Mouse (Mus musculus): Measurements from ENCODE around the gene Atp5f1. TPM values are rescaled to one million over a fixed set of nuclear protein-coding genes. Genes with fewer than 3 reads are reported as not detected.
"Not testable (repeated sequence)": the region's sequence is repeated elsewhere in the genome, so short reads cannot be mapped to it uniquely, and the experiment has no call there.

Atp5f1 gene
- polyA plus RNA-seq, 1 experiment, result 309 TPM

DNA sequence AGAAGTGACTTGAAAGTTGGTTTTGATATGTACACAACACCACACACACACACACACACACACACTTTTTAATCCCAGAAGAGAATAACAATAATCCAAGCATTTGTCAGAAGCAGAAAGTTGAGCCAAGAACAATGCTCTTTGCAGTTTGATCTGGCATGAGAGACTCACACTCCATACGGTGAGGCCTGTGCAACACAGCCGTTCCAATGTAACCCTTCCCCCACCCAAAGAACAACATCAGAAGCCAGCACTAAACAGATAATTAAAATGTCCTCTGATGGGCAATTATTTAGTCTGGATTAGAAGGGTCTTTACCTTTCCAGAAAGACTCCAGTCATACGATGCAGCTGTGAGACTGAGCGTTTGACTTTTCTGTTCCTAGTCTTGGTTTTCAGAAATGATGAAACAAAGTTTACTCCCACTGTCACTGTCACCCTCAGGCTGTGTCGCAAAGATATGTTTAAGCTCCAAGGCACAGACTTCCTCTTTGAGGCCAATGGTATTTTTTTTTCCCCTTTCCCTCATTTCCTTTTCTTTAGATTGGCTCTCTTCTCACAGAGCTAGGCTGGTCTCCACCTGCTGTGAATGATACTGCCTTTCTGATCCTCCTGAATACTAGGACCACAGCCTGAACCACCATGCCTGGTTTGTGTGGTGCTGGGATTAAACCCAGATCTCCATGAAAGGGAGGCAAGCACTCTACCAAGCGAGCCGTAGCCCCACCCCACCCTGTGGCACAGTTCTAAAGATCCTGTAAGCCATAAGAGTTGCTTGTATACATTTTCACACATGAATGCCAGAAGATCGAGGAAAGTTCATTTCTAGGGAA, 27.4 kb downstream of the Atp5f1 start, which contains the start of gene I830077J02Rik:
TSS of gene I830077J02Rik (minus strand) at position 425 of the 832 bp plus-strand sequence.
- Histone ChIP-seq H3K4me3 (ENCODE audit: insufficient read depth, low read length) (no peak within 1 kb of the TSS), H3K27ac (ENCODE audit: insufficient read depth, low read length) (no peak within 1 kb of the TSS; the same call in 1 of the 2 replicates)
- no peak for TF ChIP-seq CTCF (IDR thresholded peaks at IDR 0.05; ENCODE audit: extremely low read depth, insufficient read depth, low read length)
- TF ChIP-seq POLR2A (IDR thresholded peaks at IDR 0.05; ENCODE audit: extremely low read depth, insufficient read depth, low read length), result no peak

GRCm38 (mm10) chr3:105931095-105931494, 28.8 kb downstream of the Atp5f1 start:
- no peak for TF ChIP-seq POLR2A (IDR thresholded peaks at IDR 0.05; ENCODE audit: extremely low read depth, insufficient read depth, low read length)
- TF ChIP-seq CTCF (IDR thresholded peaks at IDR 0.05; ENCODE audit: extremely low read depth, insufficient read depth, low read length), result no peak
- Histone ChIP-seq H3K4me3 (ENCODE audit: insufficient read depth, low read length) (no peak overlapping the region), H3K27ac (ENCODE audit: insufficient read depth, low read length) (no peak overlapping the region), H3K4me1 (ENCODE audit: control insufficient read depth, insufficient read depth, low read length) (no peaks in the 10 kb centered on the region)

More for the DNA sequence above, 27.4 kb downstream of the Atp5f1 start, which contains the start of gene I830077J02Rik:
- no peaks in the 10 kb centered on the region for H3K4me1 ChIP-seq (ENCODE audit: control insufficient read depth, insufficient read depth, low read length)

DNA sequence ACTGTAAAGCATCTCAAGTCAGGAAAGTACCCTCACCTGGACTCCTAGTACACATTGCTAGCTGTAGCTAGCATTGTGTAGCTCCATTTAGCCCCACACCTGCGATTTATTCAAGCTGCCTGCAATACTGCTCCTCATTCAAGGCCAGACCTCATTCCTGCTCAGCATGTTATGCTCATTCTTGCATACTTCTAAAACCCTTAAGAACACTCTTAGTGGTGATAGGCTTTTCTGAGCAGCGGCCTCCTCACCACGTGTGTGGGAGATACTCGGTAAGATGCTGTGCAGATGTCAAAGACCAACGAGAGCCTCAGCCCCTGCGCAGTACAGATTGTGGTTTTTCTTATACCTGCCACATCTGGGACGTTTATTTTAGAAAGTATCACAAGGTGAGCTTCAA, 30.1 kb downstream of the Atp5f1 start:
- H3K4me1 ChIP-seq (ENCODE audit: control insufficient read depth, insufficient read depth, low read length), result no peaks in the 10 kb centered on the region
- H3K27ac ChIP-seq (ENCODE audit: insufficient read depth, low read length), result no peak overlapping the region
- no peak overlapping the region for H3K4me3 ChIP-seq (ENCODE audit: insufficient read depth, low read length)
- TF ChIP-seq POLR2A (IDR thresholded peaks at IDR 0.05; ENCODE audit: extremely low read depth, insufficient read depth, low read length) (no peak), CTCF (IDR thresholded peaks at IDR 0.05; ENCODE audit: extremely low read depth, insufficient read depth, low read length) (no peak)

DNA sequence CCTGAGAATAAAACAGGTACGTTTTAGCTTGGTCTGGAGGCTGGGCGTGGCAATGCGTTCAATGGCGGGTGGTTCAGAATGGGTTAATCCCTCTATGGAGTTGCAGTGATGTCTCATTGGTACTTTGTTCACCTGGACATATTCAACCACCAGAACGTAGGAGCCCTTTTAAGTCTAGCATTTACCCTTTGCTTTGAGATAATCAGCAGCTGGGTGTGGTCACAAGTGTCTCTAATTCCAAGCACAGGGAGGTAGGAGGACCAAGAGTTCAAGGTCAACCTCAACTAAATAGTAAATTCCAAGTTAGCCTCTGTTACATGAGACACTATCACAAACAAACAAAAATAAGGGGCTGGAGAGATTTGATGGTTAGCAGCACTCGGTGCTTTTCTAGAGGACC, 31.1 kb downstream of the Atp5f1 start:
- Histone ChIP-seq H3K27ac (ENCODE audit: insufficient read depth, low read length) (no peak overlapping the region), H3K4me1 (ENCODE audit: control insufficient read depth, insufficient read depth, low read length) (no peaks in the 10 kb centered on the region), H3K4me3 (ENCODE audit: insufficient read depth, low read length) (no peak overlapping the region)
- TF ChIP-seq POLR2A (IDR thresholded peaks at IDR 0.05; ENCODE audit: extremely low read depth, insufficient read depth, low read length), result no peak

DNA sequence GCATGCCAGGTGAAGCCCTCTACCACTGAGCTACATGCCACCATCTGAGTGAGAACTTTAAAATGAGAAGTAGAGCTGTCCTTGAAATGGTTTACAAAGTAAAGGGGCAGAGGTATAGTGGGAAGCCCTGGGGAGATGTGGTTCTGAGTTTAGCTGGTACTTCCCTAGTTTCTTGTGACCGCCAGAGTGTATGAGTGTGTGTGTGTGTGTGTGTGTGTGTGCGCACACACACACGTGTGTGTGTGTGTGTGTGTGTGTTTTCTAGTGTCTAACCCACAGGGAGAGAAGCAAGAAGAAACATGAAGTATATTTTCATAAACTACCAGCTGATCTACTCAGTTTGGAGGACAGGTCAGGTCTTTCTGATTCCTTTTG, 31.7 kb downstream of the Atp5f1 start:
- Histone ChIP-seq H3K4me1 (ENCODE audit: control insufficient read depth, insufficient read depth, low read length) (no peaks in the 10 kb centered on the region), H3K4me3 (ENCODE audit: insufficient read depth, low read length) (no peak overlapping the region), H3K27ac (ENCODE audit: insufficient read depth, low read length) (no peak overlapping the region)
- TF ChIP-seq CTCF (IDR thresholded peaks at IDR 0.05; ENCODE audit: extremely low read depth, insufficient read depth, low read length) (no peak), POLR2A (IDR thresholded peaks at IDR 0.05; ENCODE audit: extremely low read depth, insufficient read depth, low read length) (no peak)

DNA sequence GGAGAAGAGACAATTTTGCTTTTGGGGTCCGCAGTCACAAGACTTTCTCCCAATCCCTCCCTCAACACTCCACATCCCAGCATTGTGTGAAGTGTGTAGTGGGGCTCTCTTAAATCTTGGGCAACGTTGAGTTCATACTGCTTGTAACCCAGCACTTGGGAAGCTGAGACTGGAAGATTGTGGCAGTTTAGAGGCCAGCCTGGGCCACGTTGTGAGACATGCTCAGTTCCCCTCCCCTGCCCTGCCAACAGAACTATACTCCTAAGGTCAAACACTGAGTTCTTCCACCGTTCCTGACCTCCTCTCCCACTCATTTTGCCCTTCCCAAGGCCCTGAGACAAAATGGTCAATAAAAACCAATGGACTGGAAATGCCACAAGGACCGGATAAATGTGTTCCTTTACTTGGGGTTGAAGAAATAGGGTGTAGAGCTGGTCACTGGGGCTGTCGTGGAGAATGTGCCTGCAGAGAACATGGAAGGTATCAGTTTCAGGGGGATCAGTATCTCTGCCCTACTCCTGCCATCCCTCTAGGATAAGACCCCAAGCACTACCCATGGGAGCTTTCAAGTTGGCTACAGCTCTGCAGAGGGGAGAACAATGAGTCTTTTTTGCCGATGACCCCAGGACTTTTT, 32.2 kb downstream of the Atp5f1 start:
- H3K4me1 ChIP-seq (ENCODE audit: control insufficient read depth, insufficient read depth, low read length), result no peaks in the 10 kb centered on the region
- no peak overlapping the region for H3K27ac ChIP-seq (ENCODE audit: insufficient read depth, low read length)
- H3K4me3 ChIP-seq (ENCODE audit: insufficient read depth, low read length), result no peak overlapping the region
- TF ChIP-seq CTCF (IDR thresholded peaks at IDR 0.05; ENCODE audit: extremely low read depth, insufficient read depth, low read length) (no peak), POLR2A (IDR thresholded peaks at IDR 0.05; ENCODE audit: extremely low read depth, insufficient read depth, low read length) (no peak)

DNA sequence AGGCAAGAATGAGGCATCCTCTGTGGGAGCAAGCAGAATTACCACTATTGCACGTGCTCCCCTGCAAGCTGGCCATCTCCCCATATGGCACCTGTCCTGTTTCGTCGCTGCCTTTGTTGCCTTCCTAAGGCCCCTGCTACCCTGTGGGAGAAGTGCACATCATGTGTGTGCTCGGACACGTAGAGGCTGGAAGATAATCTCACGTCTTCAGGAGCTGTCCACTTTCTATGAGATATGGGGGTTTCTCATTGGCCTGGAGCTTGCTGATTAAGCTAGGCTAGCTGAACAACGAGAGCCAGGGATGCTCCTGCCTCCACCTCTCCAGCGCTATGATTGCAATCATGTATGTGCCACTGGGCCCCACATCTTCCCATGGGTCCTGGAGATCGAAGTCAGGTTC, 35.3 kb downstream of the Atp5f1 start:
- Histone ChIP-seq H3K27ac (ENCODE audit: insufficient read depth, low read length) (no peak overlapping the region), H3K4me3 (ENCODE audit: insufficient read depth, low read length) (no peak overlapping the region), H3K4me1 (ENCODE audit: control insufficient read depth, insufficient read depth, low read length) (no peaks in the 10 kb centered on the region)
- TF ChIP-seq CTCF (IDR thresholded peaks at IDR 0.05; ENCODE audit: extremely low read depth, insufficient read depth, low read length), result no peak
- TF ChIP-seq POLR2A (IDR thresholded peaks at IDR 0.05; ENCODE audit: extremely low read depth, insufficient read depth, low read length), result no peak

GRCm38 (mm10) chr3:105921959-105922358, 37.9 kb downstream of the Atp5f1 start:
- no peaks in the 10 kb centered on the region for H3K4me1 ChIP-seq (ENCODE audit: control insufficient read depth, insufficient read depth, low read length)
- no peak overlapping the region for H3K4me3 ChIP-seq (ENCODE audit: insufficient read depth, low read length)
- TF ChIP-seq CTCF (IDR thresholded peaks at IDR 0.05; ENCODE audit: extremely low read depth, insufficient read depth, low read length) (no peak), POLR2A (IDR thresholded peaks at IDR 0.05; ENCODE audit: extremely low read depth, insufficient read depth, low read length) (no peak)
- no peak overlapping the region for H3K27ac ChIP-seq (ENCODE audit: insufficient read depth, low read length)

DNA sequence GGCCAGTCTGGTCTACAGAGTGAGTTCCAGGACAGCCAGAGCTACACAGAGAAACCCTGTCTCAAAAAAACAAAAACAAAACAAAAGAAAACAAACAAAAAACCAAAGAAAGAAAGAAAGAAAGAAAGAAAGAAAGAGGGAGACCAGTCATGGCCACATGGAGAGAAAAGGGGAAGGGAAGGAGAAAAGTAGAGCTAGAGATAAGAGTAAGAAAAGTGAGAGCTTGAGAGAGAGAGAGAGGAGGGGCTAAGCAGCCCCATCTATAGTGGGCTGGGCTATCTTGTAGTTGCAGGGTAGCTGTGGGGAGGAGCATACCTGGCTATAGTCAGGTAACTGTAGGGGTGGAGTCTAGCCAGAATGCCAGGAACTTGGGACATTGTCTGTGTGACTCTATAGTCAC, 39.2 kb downstream of the Atp5f1 start:
- H3K4me3 ChIP-seq (ENCODE audit: insufficient read depth, low read length); H3K27ac ChIP-seq (ENCODE audit: insufficient read depth, low read length); H3K4me1 ChIP-seq (ENCODE audit: control insufficient read depth, insufficient read depth, low read length): not testable (repeated sequence)

DNA sequence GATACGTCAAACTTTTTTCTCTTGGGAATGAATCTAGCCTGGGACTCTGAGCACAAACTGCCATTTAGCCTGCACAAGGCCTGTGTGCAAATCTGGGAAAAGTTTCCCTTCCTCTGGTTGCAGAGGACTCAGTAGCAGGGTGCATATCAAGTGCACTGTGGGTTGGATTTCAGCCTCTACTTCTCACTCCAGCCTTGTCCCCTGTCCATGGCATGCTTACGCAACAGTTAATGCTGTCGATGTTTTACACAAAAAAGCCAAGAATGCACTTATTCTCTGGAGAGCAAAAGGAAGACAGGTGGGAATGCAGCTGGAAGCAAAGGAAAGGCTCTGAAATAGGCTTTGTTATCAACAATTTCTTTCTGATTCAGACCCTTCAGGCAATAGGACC, 41.5 kb downstream of the Atp5f1 start:
- H3K4me3 ChIP-seq (ENCODE audit: insufficient read depth, low read length), result no peak overlapping the region
- H3K4me1 ChIP-seq (ENCODE audit: control insufficient read depth, insufficient read depth, low read length), result no peaks in the 10 kb centered on the region; the same call in 1 of the 2 replicates
- no peak overlapping the region for H3K27ac ChIP-seq (ENCODE audit: insufficient read depth, low read length)
- TF ChIP-seq POLR2A (IDR thresholded peaks at IDR 0.05; ENCODE audit: extremely low read depth, insufficient read depth, low read length) (no peak), CTCF (IDR thresholded peaks at IDR 0.05; ENCODE audit: extremely low read depth, insufficient read depth, low read length) (no peak)

Measured in cortical plate, adult 2 months (tissue).